Mouse (Mus musculus): ENCODE data around the gene Kcnj15.

DNA sequence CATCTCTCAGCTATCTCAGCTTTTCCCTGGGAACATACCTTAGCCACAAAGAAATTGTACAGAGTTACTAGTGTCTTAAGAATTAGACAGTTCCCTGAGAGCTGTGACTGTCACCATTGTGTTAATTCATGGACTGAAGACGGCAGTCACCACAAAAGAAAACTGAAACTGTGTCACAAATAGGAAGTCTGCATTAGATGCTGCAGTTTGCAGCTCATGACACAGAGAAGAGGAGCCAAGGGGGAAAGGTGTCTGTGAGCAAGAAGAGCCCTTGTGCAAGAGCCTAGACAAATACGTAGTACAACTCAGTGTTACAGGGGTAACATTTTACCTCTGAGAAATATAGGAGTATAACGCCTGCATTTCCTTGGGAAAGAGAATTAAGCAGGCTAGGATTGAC lies 40.3 kb downstream of the Kcnj15 start:
- no peak for TF ChIP-seq CTCF (conservative IDR thresholded peaks at IDR 0.05; ENCODE audit: low read length)
- TF ChIP-seq NANOG (IDR thresholded peaks at IDR 0.05; ENCODE audit: borderline replicate concordance, low read length): no peak

All from E14TG2a.4 (cell line).